Mouse (Mus musculus): Measurements from ENCODE around the gene Spats2. TPM values are rescaled to one million over a fixed set of nuclear protein-coding genes. Genes with fewer than 3 reads are reported as not detected.
"Not testable (repeated sequence)": the region's sequence is repeated elsewhere in the genome, so short reads cannot be mapped to it uniquely, and the experiment has no call there.

Gene Spats2
- total RNA-seq, 1 experiment from 2014 or later: 18.5 TPM

- peak; percentile 70 for DNase-seq
Measured at GRCm38 (mm10) chr15:99139669-99140068, 14.0 kb downstream of the Spats2 start.

GRCm38 (mm10) chr15:99150516-99150915 lies 24.8 kb downstream of the Spats2 start:
- DNase-seq: no peak

- DNase-seq: no peak
Measured at GRCm38 (mm10) chr15:99151324-99151723, 25.6 kb downstream of the Spats2 start.

- no peak for DNase-seq
Measured at GRCm38 (mm10) chr15:99153466-99153865, 27.8 kb downstream of the Spats2 start.

GRCm38 (mm10) chr15:99154515-99154914 lies 28.8 kb downstream of the Spats2 start:
- not testable (repeated sequence) for DNase-seq

GRCm38 (mm10) chr15:99163512-99164365 lies 38.0 kb downstream of the Spats2 start:
- DNase-seq: no peak

- DNase-seq: no peak
Measured at GRCm38 (mm10) chr15:99172131-99172530, 46.4 kb downstream of the Spats2 start.

GRCm38 (mm10) chr15:99179639-99180038 lies 53.9 kb downstream of the Spats2 start:
- DNase-seq: no peak

GRCm38 (mm10) chr15:99184217-99184914 lies 58.6 kb downstream of the Spats2 start:
- no peak for DNase-seq

GRCm38 (mm10) chr15:99194358-99194757 lies 68.6 kb downstream of the Spats2 start:
- peak; percentile 25 for DNase-seq

GRCm38 (mm10) chr15:99195043-99195442 lies 69.3 kb downstream of the Spats2 start:
- DNase-seq: no peak

GRCm38 (mm10) chr15:99198761-99199160 lies 73.0 kb downstream of the Spats2 start:
- DNase-seq: peak; percentile 54

- DNase-seq: no peak
Measured at GRCm38 (mm10) chr15:99205959-99206358, 80.2 kb downstream of the Spats2 start.

- no peak for DNase-seq
Measured at GRCm38 (mm10) chr15:99213183-99213582, 87.5 kb downstream of the Spats2 start.

- peak; percentile 43 for DNase-seq
Measured at GRCm38 (mm10) chr15:99214941-99215340, 89.2 kb downstream of the Spats2 start.

GRCm38 (mm10) chr15:99215741-99216463 lies 90.2 kb downstream of the Spats2 start:
- DNase-seq: no peak

- DNase-seq: no peak
Measured at GRCm38 (mm10) chr15:99217630-99218029, 91.9 kb downstream of the Spats2 start.

- DNase-seq: no peak
Measured at GRCm38 (mm10) chr15:99221315-99221952, 95.7 kb downstream of the Spats2 start.

GRCm38 (mm10) chr15:99222794-99223584 lies 97.3 kb downstream of the Spats2 start:
- DNase-seq: no peak

GRCm38 (mm10) chr15:99223585-99224207 lies 98.0 kb downstream of the Spats2 start:
- peak; percentile 74 for DNase-seq

Measured in adrenal gland, postnatal 14 days (tissue).